Mouse (Mus musculus): Measurements from ENCODE around the gene H2-Oa. TPM values are rescaled to one million over a fixed set of nuclear protein-coding genes. Genes with fewer than 3 reads are reported as not detected.

The H2-Oa gene
- polyA plus RNA-seq, 1 experiment from 2014 or later = not detected

- no peak for ATAC-seq (ENCODE audit: insufficient number of reproducible peaks, insufficient read depth, low FRiP score, low read depth)
- H3K9ac ChIP-seq (ENCODE audit: low read length) = no peak overlapping the region
- H3K4me3 ChIP-seq (ENCODE audit: control insufficient read depth in 1 of 2, insufficient read depth in 1 of 2, low read depth in 1 of 2, low read length in 2 of 2) = no peak overlapping the region
- WGBS = 76% methylated on average over 3 of the region's 3 CpGs
- H3K9me3 ChIP-seq (ENCODE audit: control insufficient read depth, low read length) = no peaks in the 10 kb centered on the region
- no peak overlapping the region for H3K4me2 ChIP-seq (ENCODE audit: low read length)
- peaks cover 60% of the 10 kb centered on the region for H3K36me3 ChIP-seq (ENCODE audit: control insufficient read depth, insufficient read depth, low read length)
- H3K4me1 ChIP-seq (ENCODE audit: control insufficient read depth in 2 of 2, insufficient read depth in 2 of 2, low read length in 2 of 2) = no peaks in the 10 kb centered on the region
- H3K27ac ChIP-seq (replicated peaks in 1 of 2; ENCODE audit: control insufficient read depth in 1 of 2, insufficient read depth in 1 of 2, low read depth in 2 of 2, low read length in 2 of 2) = no peak overlapping the region
- H3K27me3 ChIP-seq (ENCODE audit: control insufficient read depth, insufficient read depth, low read length) = no peaks in the 10 kb centered on the region
Observed at GRCm38 (mm10) chr17:34109806-34110195, 17.7 kb downstream of the H2-Oa start.

DNA sequence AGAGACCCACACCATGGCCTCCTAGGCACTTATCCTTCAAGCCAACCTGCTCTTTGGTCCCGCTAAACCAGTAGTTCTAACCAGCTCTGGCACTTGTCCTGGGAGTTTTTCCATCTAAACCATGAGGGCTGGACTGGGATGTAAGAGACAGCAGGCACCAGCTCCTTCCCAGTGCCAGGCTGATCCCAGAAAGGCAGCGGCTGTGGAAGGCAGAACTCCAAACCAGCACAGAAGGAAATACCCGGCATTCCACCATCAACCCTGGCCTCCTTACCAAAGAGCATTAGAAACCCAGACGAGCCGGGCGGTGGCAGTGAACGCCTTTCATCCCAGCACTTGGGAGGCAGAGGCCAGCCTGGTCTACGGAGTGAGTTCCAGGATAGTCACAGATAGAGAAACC is 18.2 kb downstream of the H2-Oa start:
- 52% methylated on average over 8 of the region's 8 CpGs for WGBS

GRCm38 (mm10) chr17:34114114-34114513 is 22.0 kb downstream of the H2-Oa start:
- Histone ChIP-seq H3K9me3 (ENCODE audit: control insufficient read depth, low read length) (no peaks in the 10 kb centered on the region), H3K4me1 (ENCODE audit: control insufficient read depth in 2 of 2, insufficient read depth in 2 of 2, low read length in 2 of 2) (peaks cover 4 to 16% of the 10 kb centered on the region in 2 experiments; a peak in 3 of 4 replicates), H3K4me3 (ENCODE audit: control insufficient read depth in 1 of 2, insufficient read depth in 1 of 2, low read depth in 1 of 2, low read length in 2 of 2) (no peak overlapping the region), H3K27ac (replicated peaks in 1 of 2; ENCODE audit: control insufficient read depth in 1 of 2, insufficient read depth in 1 of 2, low read depth in 2 of 2, low read length in 2 of 2) (no peak overlapping the region), H3K36me3 (ENCODE audit: control insufficient read depth, insufficient read depth, low read length) (peaks cover 99% of the 10 kb centered on the region), H3K4me2 (ENCODE audit: low read length) (no peak overlapping the region), H3K9ac (ENCODE audit: low read length) (no peak overlapping the region), H3K27me3 (ENCODE audit: control insufficient read depth, insufficient read depth, low read length) (no peaks in the 10 kb centered on the region)
- ATAC-seq (ENCODE audit: insufficient number of reproducible peaks, insufficient read depth, low FRiP score, low read depth) = no peak
- 90% methylated on average over 7 of the region's 7 CpGs for WGBS

More for the DNA sequence above, 18.2 kb downstream of the H2-Oa start:
- H3K4me3 ChIP-seq (ENCODE audit: control insufficient read depth in 1 of 2, insufficient read depth in 1 of 2, low read depth in 1 of 2, low read length in 2 of 2) = no peak overlapping the region
- no peaks in the 10 kb centered on the region for H3K4me1 ChIP-seq (ENCODE audit: control insufficient read depth in 2 of 2, insufficient read depth in 2 of 2, low read length in 2 of 2)
- no peak overlapping the region for H3K27ac ChIP-seq (replicated peaks in 1 of 2; ENCODE audit: control insufficient read depth in 1 of 2, insufficient read depth in 1 of 2, low read depth in 2 of 2, low read length in 2 of 2)
- H3K4me2 ChIP-seq (ENCODE audit: low read length) = no peak overlapping the region
- no peak overlapping the region for H3K9ac ChIP-seq (ENCODE audit: low read length)
- H3K27me3 ChIP-seq (ENCODE audit: control insufficient read depth, insufficient read depth, low read length) = no peaks in the 10 kb centered on the region
- no peaks in the 10 kb centered on the region for H3K9me3 ChIP-seq (ENCODE audit: control insufficient read depth, low read length)
- H3K36me3 ChIP-seq (ENCODE audit: control insufficient read depth, insufficient read depth, low read length) = peaks cover 65% of the 10 kb centered on the region
- ATAC-seq (ENCODE audit: insufficient number of reproducible peaks, insufficient read depth, low FRiP score, low read depth) = no peak

DNA sequence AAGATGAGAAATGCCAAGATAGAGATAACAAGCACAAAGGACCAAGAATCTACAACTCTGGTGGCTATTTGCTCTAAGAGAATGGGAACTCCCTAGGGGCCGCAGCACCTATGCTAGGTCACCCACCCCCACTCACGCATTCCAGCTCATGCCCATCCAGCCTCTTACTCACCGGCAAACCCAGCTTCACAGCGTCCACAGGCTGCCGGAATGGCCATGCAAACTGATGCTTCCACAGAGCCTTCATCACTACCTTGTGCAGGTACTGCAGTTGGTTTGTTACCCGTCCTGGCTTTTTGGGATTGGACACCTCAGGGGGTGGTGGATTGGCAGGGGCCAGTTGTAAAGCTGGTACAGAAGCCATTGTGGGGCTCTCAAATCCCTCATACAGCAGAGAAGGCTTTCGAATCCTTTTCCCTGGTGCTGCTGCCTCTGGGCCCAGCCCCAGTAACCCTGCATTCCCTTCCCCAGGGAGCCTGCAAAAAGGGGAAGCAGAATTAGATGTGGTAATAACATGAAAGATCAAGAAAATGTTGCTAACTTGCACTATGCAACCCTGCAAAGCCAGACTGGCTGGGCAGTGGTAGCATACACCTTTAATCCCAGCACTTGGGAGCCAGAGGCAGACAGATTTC is 24.7 kb downstream of the H2-Oa start:
- Histone ChIP-seq H3K9ac (ENCODE audit: low read length) (peak overlapping the region; percentile 90), H3K27me3 (ENCODE audit: control insufficient read depth, insufficient read depth, low read length) (no peaks in the 10 kb centered on the region), H3K4me2 (ENCODE audit: low read length) (peak overlapping the region; percentile 91), H3K27ac (replicated peaks in 1 of 2; ENCODE audit: control insufficient read depth in 1 of 2, insufficient read depth in 1 of 2, low read depth in 2 of 2, low read length in 2 of 2) (0 out of 4 replicates have a peak overlapping the region, but pooled peaks of 1 of the 2 experiments have one; percentile 14), H3K4me1 (ENCODE audit: control insufficient read depth in 2 of 2, insufficient read depth in 2 of 2, low read length in 2 of 2) (peaks cover 4 to 16% of the 10 kb centered on the region in 2 experiments; a peak in 3 of 4 replicates), H3K4me3 (ENCODE audit: control insufficient read depth in 1 of 2, insufficient read depth in 1 of 2, low read depth in 1 of 2, low read length in 2 of 2) (peak overlapping the region; percentile 47 to 87), H3K36me3 (ENCODE audit: control insufficient read depth, insufficient read depth, low read length) (peaks cover 72% of the 10 kb centered on the region), H3K9me3 (ENCODE audit: control insufficient read depth, low read length) (no peaks in the 10 kb centered on the region)
- WGBS = 25% methylated on average over 7 of the region's 7 CpGs
- no peak for ATAC-seq (ENCODE audit: insufficient number of reproducible peaks, insufficient read depth, low FRiP score, low read depth)

DNA sequence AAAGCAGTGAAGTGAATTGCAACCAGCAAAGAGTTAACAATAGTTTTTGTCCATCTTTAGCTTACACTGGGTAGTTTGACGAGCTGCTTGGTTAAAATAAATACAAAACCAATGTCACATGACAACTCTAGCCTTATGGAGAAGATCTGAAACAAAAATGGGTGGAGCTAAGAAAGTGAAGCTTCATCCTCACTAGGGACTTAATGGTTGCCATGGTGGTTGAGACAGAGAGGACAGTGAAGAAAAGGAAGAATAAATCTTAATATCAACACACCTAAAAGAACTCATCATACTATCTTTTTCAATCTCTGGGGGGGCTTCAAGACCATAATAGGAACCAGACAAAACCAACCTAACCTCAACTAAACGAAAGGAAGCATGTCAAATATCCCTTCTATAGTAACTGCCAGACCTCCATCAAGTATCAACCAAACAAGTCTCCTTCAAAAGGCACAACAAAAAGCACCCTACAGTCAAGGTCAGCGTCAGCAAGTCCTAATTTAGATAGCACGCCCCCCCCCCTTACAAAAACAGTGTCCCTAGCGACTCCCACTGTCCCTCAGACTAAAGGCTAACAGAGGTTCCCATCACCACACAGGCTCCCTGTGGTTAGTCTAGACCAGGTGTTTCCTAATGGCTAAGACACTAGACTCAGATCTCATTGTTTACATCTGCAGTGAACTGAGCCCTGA is 25.4 kb downstream of the H2-Oa start:
- H3K9me3 ChIP-seq (ENCODE audit: control insufficient read depth, low read length) = no peaks in the 10 kb centered on the region
- no peak for ATAC-seq (ENCODE audit: insufficient number of reproducible peaks, insufficient read depth, low FRiP score, low read depth)
- H3K4me2 ChIP-seq (ENCODE audit: low read length) = peak overlapping the region; percentile 91
- peaks cover 65% of the 10 kb centered on the region for H3K36me3 ChIP-seq (ENCODE audit: control insufficient read depth, insufficient read depth, low read length)
- peaks cover 4 to 16% of the 10 kb centered on the region in 2 experiments; a peak in 3 of 4 replicates for H3K4me1 ChIP-seq (ENCODE audit: control insufficient read depth in 2 of 2, insufficient read depth in 2 of 2, low read length in 2 of 2)
- H3K9ac ChIP-seq (ENCODE audit: low read length) = peak overlapping the region; percentile 90
- peak overlapping the region; percentile 87 to 90 for H3K4me3 ChIP-seq (ENCODE audit: control insufficient read depth in 1 of 2, insufficient read depth in 1 of 2, low read depth in 1 of 2, low read length in 2 of 2)
- peak overlapping the region in 1 of 2 experiments; percentile 72; a peak in 2 of 4 replicates for H3K27ac ChIP-seq (replicated peaks in 1 of 2; ENCODE audit: control insufficient read depth in 1 of 2, insufficient read depth in 1 of 2, low read depth in 2 of 2, low read length in 2 of 2)
- H3K27me3 ChIP-seq (ENCODE audit: control insufficient read depth, insufficient read depth, low read length) = no peaks in the 10 kb centered on the region
- WGBS = 2% methylated on average over 5 of the region's 5 CpGs

- no peaks in the 10 kb centered on the region for H3K27me3 ChIP-seq (ENCODE audit: control insufficient read depth, insufficient read depth, low read length)
- peak overlapping the region; percentile 90 for H3K9ac ChIP-seq (ENCODE audit: low read length)
- peak overlapping the region; percentile 87 to 90 for H3K4me3 ChIP-seq (ENCODE audit: control insufficient read depth in 1 of 2, insufficient read depth in 1 of 2, low read depth in 1 of 2, low read length in 2 of 2)
- H3K4me1 ChIP-seq (ENCODE audit: control insufficient read depth in 2 of 2, insufficient read depth in 2 of 2, low read length in 2 of 2) = peaks cover 4 to 18% of the 10 kb centered on the region in 2 experiments; a peak in 3 of 4 replicates
- no peak for ATAC-seq (ENCODE audit: insufficient number of reproducible peaks, insufficient read depth, low FRiP score, low read depth)
- H3K27ac ChIP-seq (replicated peaks in 1 of 2; ENCODE audit: control insufficient read depth in 1 of 2, insufficient read depth in 1 of 2, low read depth in 2 of 2, low read length in 2 of 2) = peak overlapping the region; percentile 34 to 72; a peak in 3 of 4 replicates
- no peaks in the 10 kb centered on the region for H3K9me3 ChIP-seq (ENCODE audit: control insufficient read depth, low read length)
- under 1% methylated on average over 56 of the region's 67 CpGs for WGBS
- H3K4me2 ChIP-seq (ENCODE audit: low read length) = peak overlapping the region; percentile 91
- peaks cover 57% of the 10 kb centered on the region for H3K36me3 ChIP-seq (ENCODE audit: control insufficient read depth, insufficient read depth, low read length)
Observed at GRCm38 (mm10) chr17:34118113-34118872, 26.2 kb downstream of the H2-Oa start.

DNA sequence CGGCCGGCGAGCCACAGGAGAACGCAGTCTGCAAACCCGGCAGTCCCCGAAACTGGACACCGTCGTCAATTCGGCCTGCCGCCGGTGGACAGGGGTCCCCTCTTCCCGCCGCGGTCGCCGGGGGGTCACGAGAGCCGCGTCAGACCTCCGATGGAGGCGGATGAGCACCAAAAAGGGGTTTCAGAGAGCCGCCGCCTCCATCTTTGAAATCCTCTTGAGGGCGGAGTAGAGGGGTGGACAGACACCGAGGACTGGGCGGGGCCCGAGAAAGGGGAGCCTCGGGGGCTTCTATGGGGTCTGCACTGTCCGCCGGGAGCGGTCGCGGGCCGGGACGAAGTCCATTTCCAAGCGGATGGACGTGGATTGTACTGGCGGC is 26.7 kb downstream of the H2-Oa start:
- Histone ChIP-seq H3K9ac (ENCODE audit: low read length) (peak overlapping the region; percentile 90), H3K4me3 (ENCODE audit: control insufficient read depth in 1 of 2, insufficient read depth in 1 of 2, low read depth in 1 of 2, low read length in 2 of 2) (peak overlapping the region; percentile 87 to 90), H3K27ac (replicated peaks in 1 of 2; ENCODE audit: control insufficient read depth in 1 of 2, insufficient read depth in 1 of 2, low read depth in 2 of 2, low read length in 2 of 2) (peak overlapping the region; percentile 34 to 72), H3K27me3 (ENCODE audit: control insufficient read depth, insufficient read depth, low read length) (no peaks in the 10 kb centered on the region), H3K36me3 (ENCODE audit: control insufficient read depth, insufficient read depth, low read length) (peaks cover 52% of the 10 kb centered on the region), H3K4me1 (ENCODE audit: control insufficient read depth in 2 of 2, insufficient read depth in 2 of 2, low read length in 2 of 2) (peaks cover 9 to 24% of the 10 kb centered on the region in 2 experiments), H3K9me3 (ENCODE audit: control insufficient read depth, low read length) (no peaks in the 10 kb centered on the region), H3K4me2 (ENCODE audit: low read length) (peak overlapping the region; percentile 91)
- under 1% methylated on average over 38 of the region's 38 CpGs for WGBS
- no peak for ATAC-seq (ENCODE audit: insufficient number of reproducible peaks, insufficient read depth, low FRiP score, low read depth)
